Comparison of ENCODE assay signal across 9 mouse cellular contexts in the genomic region with DNA sequence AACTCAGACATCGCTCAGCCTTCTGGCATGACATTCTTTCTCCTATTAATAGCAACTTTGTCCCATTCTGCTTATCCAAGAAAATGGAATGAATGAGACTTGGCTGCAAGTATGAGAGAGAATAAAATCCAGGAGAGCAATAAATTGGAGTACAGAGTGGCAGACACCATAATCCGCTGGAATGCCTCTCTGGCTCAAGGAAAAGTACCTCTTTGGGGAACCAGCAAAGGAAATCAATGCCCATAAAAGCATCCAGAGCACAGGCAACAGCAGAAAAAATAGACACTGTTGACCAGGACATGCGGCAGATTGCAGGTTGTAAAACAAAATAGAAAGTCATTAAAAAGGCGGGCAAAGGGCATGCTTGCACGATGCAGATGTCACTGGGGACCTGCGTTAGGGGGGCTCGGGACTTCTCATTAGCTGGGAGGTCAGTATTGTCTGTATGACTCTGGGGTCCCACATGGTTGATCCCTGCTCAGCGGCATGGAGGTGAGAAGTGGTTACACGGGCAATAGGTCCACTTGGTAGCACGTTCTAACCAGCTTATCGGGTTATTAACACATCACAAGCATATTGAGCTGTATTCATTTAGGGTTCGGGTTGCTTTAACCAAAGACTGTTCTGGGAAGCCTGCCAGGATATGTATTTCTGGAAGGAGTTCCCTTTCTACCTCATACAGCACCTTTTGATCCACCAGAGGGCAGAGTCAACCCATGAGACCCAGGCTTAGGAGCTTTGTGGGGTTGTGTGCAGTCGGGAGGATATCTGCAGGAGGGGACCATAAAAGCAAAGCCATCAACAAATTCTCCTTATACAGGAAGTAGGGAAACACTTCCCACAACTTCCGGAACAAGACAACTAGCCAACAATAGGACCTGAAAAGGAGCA.
DNase-seq lines count a peak whose midpoint lies in the region; ATAC-seq and TF ChIP-seq lines count a peak whose summit lies in the region.
"Had no signal": no experiment of that assay in that cellular context is flagged by ENCODE, and none has a peak within 500 bp of the region (broad histone marks: within the 10 kb centered on the region; RNA-seq: fewer than 3 reads in every experiment).

No protein-coding gene starts in this region.

- in situ Hi-C loops in Patski (cut with MboI; ENCODE audit: low pct_unique_long_range_greater_than_20kb) = no loop called here

- TF ChIP-seq POLR2A in brain, embryonic 14.5 days (IDR thresholded peaks at IDR 0.05; ENCODE audit: borderline replicate concordance, extremely low read depth, insufficient read depth, insufficient read length, poor library complexity, severe bottlenecking) = no peak

- no peak for DNase-seq in Patski (ENCODE audit: low read depth, low spot score)
- peak; percentile 90 for DNase-seq in brain, embryonic 14.5 days (ENCODE audit: low read depth)
- peak; percentile 34 to 54 for DNase-seq in left cerebral cortex, adult 18-20 months (ENCODE audit: low spot score in 2 of 2)
- no peak for DNase-seq in urinary bladder, adult 2 months (ENCODE audit: low spot score)
- DNase-seq: liver, embryonic 13.5 days had no signal

- no peaks in the 10 kb centered on the region for H3K9me3 ChIP-seq in forebrain, embryonic 16.5 days (ENCODE audit: control insufficient read depth, low read length)
- no peaks in the 10 kb centered on the region for H3K9me3 ChIP-seq in hindbrain, embryonic 15.5 days
- no peaks in the 10 kb centered on the region for H3K9me3 ChIP-seq in neural tube, embryonic 12.5 days
- H3K9me3 ChIP-seq: liver, embryonic 13.5 days had no signal

- peaks cover 3% of the 10 kb centered on the region for H3K27me3 ChIP-seq in Patski
- no peaks in the 10 kb centered on the region for H3K27me3 ChIP-seq in forebrain, embryonic 16.5 days (replicated peaks; ENCODE audit: control insufficient read depth, insufficient read depth, low read length)
- H3K27me3 ChIP-seq in hindbrain, embryonic 15.5 days = no peaks in the 10 kb centered on the region
- H3K27me3 ChIP-seq in neural tube, embryonic 12.5 days (replicated peaks) = no peaks in the 10 kb centered on the region
- H3K27me3 ChIP-seq: liver, embryonic 13.5 days had no signal

- CTCF ChIA-PET in Patski (lab: Charles Lee) = no interaction called here

- H3K4me2 ChIP-seq in forebrain, embryonic 16.5 days (ENCODE audit: low read length) = no peak overlapping the region
- no peak overlapping the region for H3K4me2 ChIP-seq in hindbrain, embryonic 15.5 days
- H3K4me2 ChIP-seq in neural tube, embryonic 12.5 days (replicated peaks) = no peak overlapping the region
- H3K4me2 ChIP-seq: liver, embryonic 13.5 days had no signal

- peak; percentile 68 for TF ChIP-seq CTCF in Patski (IDR thresholded peaks at IDR 0.05)
- peak; percentile 68; the same call in 1 of the 2 replicates for TF ChIP-seq CTCF in brain, embryonic 14.5 days (IDR thresholded peaks at IDR 0.05; ENCODE audit: borderline replicate concordance, extremely low read depth, insufficient read depth, insufficient read length)

- no peak overlapping the region for H3K4me3 ChIP-seq in forebrain, embryonic 16.5 days (replicated peaks; ENCODE audit: low read length)
- no peak overlapping the region for H3K4me3 ChIP-seq in hindbrain, embryonic 15.5 days
- no peak overlapping the region for H3K4me3 ChIP-seq in neural tube, embryonic 12.5 days
- H3K4me3 ChIP-seq: liver, embryonic 13.5 days had no signal

- no peaks in the 10 kb centered on the region for H3K36me3 ChIP-seq in forebrain, embryonic 16.5 days (ENCODE audit: control insufficient read depth, insufficient read depth)
- H3K36me3 ChIP-seq in hindbrain, embryonic 15.5 days = no peaks in the 10 kb centered on the region
- no peaks in the 10 kb centered on the region for H3K36me3 ChIP-seq in neural tube, embryonic 12.5 days
- H3K36me3 ChIP-seq: liver, embryonic 13.5 days had no signal

- ATAC-seq in Patski = peak; percentile 47
- peak; percentile 85 for ATAC-seq in forebrain, embryonic 16.5 days
- ATAC-seq in hindbrain, embryonic 15.5 days (ENCODE audit: low FRiP score, low read depth) = peak; percentile 67; the same call in 1 of the 2 replicates
- peak; percentile 48; the same call in 1 of the 2 replicates for ATAC-seq in neural tube, embryonic 12.5 days (ENCODE audit: low FRiP score, low read depth)
- ATAC-seq in inflammation-experienced regulatory T-cells, adult 6 months = no peak

- H3K27ac ChIP-seq in forebrain, embryonic 16.5 days (ENCODE audit: low read length) = no peak overlapping the region
- no peak overlapping the region for H3K27ac ChIP-seq in hindbrain, embryonic 15.5 days (replicated peaks)
- no peak overlapping the region for H3K27ac ChIP-seq in neural tube, embryonic 12.5 days
- H3K27ac ChIP-seq: liver, embryonic 13.5 days had no signal

- 39% methylated on average over 14 of the region's 14 CpGs for WGBS in forebrain, embryonic 16.5 days
- WGBS in hindbrain, embryonic 15.5 days = 50% methylated on average over 14 of the region's 14 CpGs
- WGBS in neural tube, embryonic 12.5 days = 46% methylated on average over 14 of the region's 14 CpGs

- no peak overlapping the region for H3K9ac ChIP-seq in forebrain, embryonic 16.5 days (replicated peaks; ENCODE audit: low read depth, low read length)
- no peak overlapping the region for H3K9ac ChIP-seq in hindbrain, embryonic 15.5 days
- H3K9ac ChIP-seq in neural tube, embryonic 12.5 days = no peak overlapping the region
- H3K9ac ChIP-seq: liver, embryonic 13.5 days had no signal

- POLR2A ChIA-PET in Patski (lab: Charles Lee) = interaction anchor here (0.6 kb wide), 1 partner anchor 924 kb away, joined by 3 read pairs; no protein-coding TSS in a partner anchor

- H3K4me1 ChIP-seq in forebrain, embryonic 16.5 days (replicated peaks; ENCODE audit: control insufficient read depth, insufficient read depth, low read length) = peaks cover 28% of the 10 kb centered on the region
- peaks cover 27% of the 10 kb centered on the region for H3K4me1 ChIP-seq in hindbrain, embryonic 15.5 days (replicated peaks)
- H3K4me1 ChIP-seq in neural tube, embryonic 12.5 days = peaks cover 4% of the 10 kb centered on the region
- H3K4me1 ChIP-seq: liver, embryonic 13.5 days had no signal

Comparison
In these comparisons a context has a peak if more than half of its experiments do, and no peak if none do; other contexts are left out.
1. DNase-seq: peak in brain, embryonic 14.5 days (single experiment) and left cerebral cortex, adult 18-20 months (2 of 2); none in Patski (single experiment) and urinary bladder, adult 2 months (single experiment).